Mouse (Mus musculus) embryonic fibroblast, embryonic 13.5 days (primary cell): ENCODE data around the gene Rrnad1.

ENCODE experiments used
- CTCF ChIP-seq: IDR thresholded peaks from 2 replicates; pipeline ENCODE4 v1.5.1; 2011; ENCODE audit warnings: mild to moderate bottlenecking, control low read depth, low read length, moderate library complexity, borderline replicate concordance; ENCODE audit not compliant: insufficient read depth
- POLR2A ChIP-seq: IDR thresholded peaks from 2 replicates; pipeline ENCODE4 v1.6.1; 2011; ENCODE audit warnings: low read depth, mild to moderate bottlenecking, control low read depth, low read length, moderate library complexity

DNA sequence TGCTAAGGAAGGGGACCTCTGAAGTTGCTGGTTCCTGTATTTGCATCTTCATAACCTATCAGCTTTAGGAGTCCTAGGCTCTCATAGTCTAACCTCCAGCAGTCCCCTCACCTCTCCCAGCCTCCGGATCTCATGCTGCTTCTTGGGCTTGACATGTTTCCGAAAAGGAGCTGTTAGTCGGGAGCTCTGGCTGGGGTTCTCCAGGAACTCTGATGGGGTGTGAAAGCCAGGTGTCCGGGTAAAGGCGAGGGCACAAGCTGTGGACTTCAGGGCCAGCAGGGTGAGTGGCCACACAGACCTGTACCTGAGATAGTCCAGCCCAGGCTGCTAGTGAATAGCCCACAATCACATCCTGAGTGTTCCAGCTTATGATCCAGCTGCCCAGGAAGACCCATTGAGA, 3.1 kb downstream of the Rrnad1 start:
- TF ChIP-seq POLR2A (no peak), CTCF (no peak)
